Mouse (Mus musculus) layer of hippocampus, adult 9-10 months (tissue): ENCODE data around the gene Hdac9.

Experiments used
- DNase-seq: peaks from one replicate; pipeline ENCODE4 v3.0.0; 2022; ENCODE audit warnings: low spot score

Hdac9 gene

GRCm38 (mm10) chr12:34916995-34917394 lies at the start of gene Hdac9:
Hdac9 (minus strand) TSS chr12:34917095.
- DNase-seq = no peak

GRCm38 (mm10) chr12:34949066-34949706 lies 32.3 kb upstream of the Hdac9 start:
- no peak for DNase-seq

DNA sequence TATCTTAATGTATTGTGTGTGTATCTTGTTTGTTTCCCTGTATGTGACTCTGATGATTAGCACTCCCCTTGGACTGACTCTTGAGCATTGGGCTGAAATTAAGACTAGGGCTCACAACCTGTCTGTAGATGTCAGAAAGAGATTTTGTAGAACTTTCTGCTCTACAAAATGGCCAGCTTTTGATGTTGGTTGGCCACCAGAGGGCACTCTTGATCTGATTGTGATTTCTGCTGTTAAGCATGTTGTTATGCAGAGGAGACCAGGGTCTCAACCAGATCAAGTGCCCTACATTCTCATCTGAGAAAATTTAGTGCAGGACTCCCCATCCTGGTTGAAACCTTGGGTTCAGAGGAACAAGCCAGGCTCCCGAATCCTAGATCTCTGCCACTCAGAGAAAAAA lies 21.0 kb upstream of the Hdac9 start:
- no peak for DNase-seq

GRCm38 (mm10) chr12:34908008-34908407 lies 8.9 kb downstream of the Hdac9 start:
- DNase-seq = no peak

GRCm38 (mm10) chr12:34907506-34907850 lies 9.4 kb downstream of the Hdac9 start:
- no peak for DNase-seq

DNA sequence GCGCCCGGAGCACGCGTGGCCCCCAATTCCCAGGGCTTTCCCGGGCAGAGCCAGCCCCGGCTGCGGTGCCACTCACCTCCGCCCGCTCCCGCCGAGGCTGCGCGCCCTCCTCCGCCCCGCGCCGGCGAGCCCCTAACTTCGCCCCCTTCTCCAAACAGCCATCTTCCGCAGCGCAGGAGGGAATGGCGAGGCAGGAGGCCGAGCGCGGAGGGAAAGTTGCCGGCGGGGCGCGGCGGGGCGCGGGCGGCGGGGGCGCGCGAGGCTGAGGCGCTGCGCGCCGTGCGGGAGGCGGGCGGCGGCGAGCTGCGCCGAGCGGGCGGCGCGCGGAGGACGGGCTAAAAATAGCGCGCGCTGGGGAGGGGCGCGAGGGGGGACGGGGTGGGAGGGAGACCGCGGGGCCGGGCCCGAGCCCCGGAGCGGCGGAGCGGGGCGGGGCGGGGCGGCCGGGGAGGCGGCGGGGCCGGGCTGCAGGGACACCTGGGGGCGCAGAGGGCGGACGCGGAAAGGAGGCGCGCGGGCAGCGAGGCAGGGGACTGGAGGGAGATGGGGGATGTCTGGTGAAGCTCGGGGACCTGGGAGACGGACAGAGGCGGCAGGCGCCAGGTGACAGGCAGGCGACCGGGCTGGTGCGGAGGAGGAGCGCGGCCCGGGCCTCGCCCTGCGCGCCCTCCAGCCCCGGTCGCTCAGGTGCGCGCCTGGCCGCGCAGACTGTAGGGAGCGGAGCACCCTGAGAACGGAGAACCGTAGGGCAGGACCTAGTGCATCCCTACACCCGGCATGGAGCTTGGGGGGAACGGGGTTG lies 10.0 kb downstream of the Hdac9 start:
- no peak for DNase-seq

DNA sequence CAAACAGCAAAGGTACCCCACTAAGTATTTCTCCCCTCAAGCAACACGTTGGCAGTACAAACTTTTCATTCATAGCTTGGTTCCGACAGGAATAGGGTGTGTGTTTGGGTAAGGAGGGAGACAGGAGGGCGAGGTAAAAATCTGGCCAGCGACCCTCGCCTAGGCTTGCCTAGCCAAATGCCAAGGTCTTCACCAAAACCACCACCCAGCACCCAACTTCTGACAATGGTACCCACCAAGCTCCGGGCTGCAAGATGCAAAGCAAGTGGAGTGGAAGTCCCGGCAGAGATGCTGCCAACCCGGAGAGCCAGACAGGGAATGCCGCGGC lies 10.6 kb downstream of the Hdac9 start:
- no peak for DNase-seq

DNA sequence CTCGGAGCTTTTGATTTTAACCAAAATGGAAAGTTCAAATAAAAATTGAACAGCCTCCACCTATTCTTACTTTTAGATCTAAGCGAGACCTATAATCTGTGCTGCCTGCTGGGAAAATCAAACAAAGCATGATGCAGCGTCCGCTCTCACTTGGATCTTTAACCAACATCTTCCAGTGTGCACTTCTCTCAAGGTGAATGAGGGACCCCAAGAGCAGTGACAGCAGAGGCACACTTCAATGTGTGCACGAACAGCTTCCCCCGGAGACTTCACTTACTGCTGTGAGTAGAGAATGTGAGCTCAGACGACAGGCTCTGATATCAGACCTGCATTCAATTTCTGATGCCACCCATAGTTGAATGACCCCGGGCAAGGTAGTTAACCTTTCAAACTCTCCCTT lies 16.7 kb downstream of the Hdac9 start:
- no peak for DNase-seq

DNA sequence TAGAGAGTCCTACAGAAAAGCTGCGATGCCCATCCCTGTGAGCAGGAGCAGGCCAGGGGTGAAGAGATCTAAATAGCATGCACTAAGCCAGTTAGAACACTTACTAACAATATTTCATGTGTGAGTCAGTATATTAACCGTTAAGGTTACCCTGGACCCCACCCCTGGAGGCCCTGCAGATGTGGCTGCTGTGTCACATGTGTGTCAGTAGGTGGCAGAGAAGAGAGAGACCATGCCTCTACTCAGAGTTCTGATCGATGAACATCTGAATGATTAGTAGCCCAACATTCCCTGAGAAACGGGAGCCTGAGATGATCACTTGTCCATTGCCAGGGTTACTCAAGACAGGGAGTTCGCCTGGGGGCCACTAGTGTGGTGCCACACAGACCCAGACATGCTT lies 22.0 kb downstream of the Hdac9 start:
- no peak for DNase-seq

DNA sequence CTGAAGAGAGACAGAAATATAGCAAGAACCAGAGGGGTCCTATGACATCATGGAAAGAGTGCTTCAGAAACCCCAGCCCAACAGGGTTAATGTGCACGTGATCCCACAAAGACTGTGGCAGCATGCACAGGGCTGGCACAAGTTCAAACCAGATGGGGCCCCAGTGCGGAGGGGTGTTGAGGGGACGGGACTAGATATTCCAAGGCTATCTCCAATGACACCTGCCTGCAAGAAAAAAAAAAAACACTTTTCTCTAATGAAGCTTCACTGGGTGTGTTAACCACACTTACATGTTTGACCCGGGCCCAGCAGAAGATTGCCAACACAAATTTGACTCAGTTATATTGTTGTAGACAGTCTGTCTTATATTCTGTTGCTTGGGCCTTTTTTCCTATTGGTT lies 28.2 kb downstream of the Hdac9 start:
- no peak for DNase-seq

GRCm38 (mm10) chr12:34874926-34875325 lies 42.0 kb downstream of the Hdac9 start:
- DNase-seq = no peak

- DNase-seq = no peak
Observed at GRCm38 (mm10) chr12:34871028-34871427, 45.9 kb downstream of the Hdac9 start.

GRCm38 (mm10) chr12:34841196-34841595 lies 75.7 kb downstream of the Hdac9 start:
- no peak for DNase-seq

DNA sequence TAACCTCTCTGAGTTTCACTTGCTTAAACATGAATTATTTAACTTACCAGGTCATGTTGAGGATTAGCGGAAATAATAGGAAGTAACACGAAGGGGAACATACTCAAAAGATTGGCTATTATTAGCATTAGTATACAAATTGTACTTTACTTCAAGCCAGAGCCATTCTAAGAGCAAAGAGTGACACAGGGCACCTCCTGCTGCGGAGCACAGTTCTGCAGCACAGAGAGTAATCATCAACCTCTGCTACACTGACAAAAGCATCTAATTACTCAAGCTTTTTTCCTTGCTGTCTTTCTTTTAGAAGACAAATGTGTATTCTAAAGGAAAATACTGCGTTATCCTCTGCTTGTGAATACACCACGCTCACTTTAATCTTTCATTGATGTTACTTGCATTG lies 79.6 kb downstream of the Hdac9 start:
- DNase-seq = no peak

- DNase-seq = no peak
Observed at GRCm38 (mm10) chr12:34836864-34837263, 80.0 kb downstream of the Hdac9 start.

DNA sequence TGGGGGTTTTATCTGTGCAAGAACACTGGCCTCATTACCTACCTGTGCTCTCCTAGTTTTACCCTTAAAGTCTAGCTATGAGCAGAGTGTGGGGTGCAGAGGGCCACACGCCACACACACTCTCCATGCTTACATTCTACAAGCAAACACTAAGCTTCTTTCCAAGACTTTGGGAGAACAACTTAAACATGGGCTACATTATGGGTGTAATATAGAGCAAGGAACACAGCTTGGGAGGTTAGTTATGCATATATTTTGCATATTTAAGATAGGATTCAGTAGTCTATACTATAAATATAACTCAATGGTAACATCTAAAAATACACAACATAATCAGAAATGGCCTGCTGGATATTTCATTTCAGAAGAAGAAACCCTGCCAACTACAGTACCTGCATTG lies 80.8 kb downstream of the Hdac9 start:
- no peak for DNase-seq

DNA sequence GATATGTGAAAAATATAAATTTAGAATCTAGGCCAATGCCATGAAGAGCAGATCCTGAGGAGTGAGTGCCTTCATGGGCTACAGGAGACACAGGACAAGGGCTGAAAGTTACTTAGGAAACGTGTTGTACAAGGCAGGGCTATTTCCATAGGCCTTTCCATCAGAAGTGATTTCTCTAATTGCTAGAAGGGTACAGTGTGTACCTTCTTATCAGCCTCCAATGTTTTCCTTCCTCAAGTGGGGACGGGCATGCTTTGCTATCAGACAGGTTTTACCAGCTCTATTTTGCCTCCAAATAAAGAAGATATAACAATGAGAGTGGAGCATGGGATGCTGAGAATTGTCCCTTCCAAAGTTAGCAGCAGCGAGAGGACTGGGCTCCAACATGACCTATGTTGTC lies 81.4 kb downstream of the Hdac9 start:
- DNase-seq = no peak

DNA sequence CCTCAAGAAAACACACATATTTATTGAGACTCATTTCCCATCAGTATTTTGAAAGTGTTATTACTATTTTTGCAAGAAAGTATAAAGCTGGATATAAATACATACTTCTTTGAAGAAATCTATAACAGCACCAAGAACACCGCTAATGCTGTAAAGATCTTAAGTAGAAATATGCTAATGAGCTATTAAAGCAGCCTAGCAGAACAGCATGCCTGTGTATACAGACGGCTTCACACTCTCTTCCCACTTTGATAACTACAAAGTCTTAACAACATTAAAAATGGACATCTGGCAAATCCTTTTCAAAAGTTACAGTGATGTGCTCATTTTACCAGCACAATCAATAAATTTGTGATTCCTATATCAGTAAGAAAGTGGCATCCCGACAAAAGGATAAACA lies 88.2 kb downstream of the Hdac9 start:
- no peak for DNase-seq

DNA sequence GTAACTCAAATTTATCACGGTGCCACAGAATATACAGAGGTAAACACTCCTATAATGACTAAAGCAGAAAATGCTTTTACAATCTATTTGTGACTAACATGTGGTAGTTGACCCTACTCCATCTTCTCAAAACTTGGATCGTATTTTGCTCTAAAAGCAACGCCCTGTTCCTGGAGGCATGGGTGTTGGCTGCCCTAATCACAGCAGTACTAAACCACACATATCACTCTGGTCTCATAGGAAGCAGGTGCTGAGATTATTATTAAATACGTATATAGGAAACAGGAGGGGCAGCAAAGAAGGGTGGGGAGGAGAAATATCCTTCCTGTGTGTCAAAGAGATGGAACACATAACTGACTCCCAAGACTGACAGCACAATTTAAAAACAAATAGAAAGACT lies 90.0 kb downstream of the Hdac9 start:
- no peak for DNase-seq

GRCm38 (mm10) chr12:34820229-34820628 lies 96.7 kb downstream of the Hdac9 start:
- DNase-seq = no peak

GRCm38 (mm10) chr12:34811673-34812613 lies 105.0 kb downstream of the Hdac9 start:
- DNase-seq = no peak

GRCm38 (mm10) chr12:34810221-34810620 lies 106.7 kb downstream of the Hdac9 start:
- no peak for DNase-seq

GRCm38 (mm10) chr12:34808180-34808579 lies 108.7 kb downstream of the Hdac9 start:
- DNase-seq = no peak
